Mouse (Mus musculus) kidney, adult 2 months (tissue): ENCODE results near the gene Dmgdh. TPM values are rescaled to one million over a fixed set of nuclear protein-coding genes. Genes with fewer than 3 reads are reported as not detected.

Source experiments
- DNase-seq: peaks from one replicate; pipeline ENCODE4 v3.0.0; 2021
- H3K27ac ChIP-seq: fragments of 200-500 bp; 2 replicates; pipeline ENCODE4 v1.5.1; 2012; ENCODE audit warnings: low read depth, low read length, control low read depth, inconsistent platforms; ENCODE audit not compliant: insufficient read depth
- H3K27me3 ChIP-seq: fragments of 200-500 bp; replicated peaks from 2 replicates; pipeline ENCODE4 v1.6.1; 2012; ENCODE audit warnings: mild to moderate bottlenecking, moderate library complexity, low read length, inconsistent platforms; ENCODE audit not compliant: control insufficient read depth, insufficient read depth
- H3K36me3 ChIP-seq: fragments of 200-500 bp; 2 replicates; pipeline ENCODE4 v1.6.1; 2012; ENCODE audit warnings: mild to moderate bottlenecking, moderate library complexity, low read length, inconsistent platforms; ENCODE audit not compliant: control insufficient read depth, insufficient read depth
- H3K4me1 ChIP-seq: fragments of 200-500 bp; 2 replicates; pipeline ENCODE4 v1.6.1; 2011; ENCODE audit warnings: low read length; ENCODE audit not compliant: control insufficient read depth, insufficient read depth
- H3K4me3 ChIP-seq: fragments of 200-500 bp; 2 replicates; pipeline ENCODE4 v1.5.1; 2011; ENCODE audit warnings: mild to moderate bottlenecking, low read depth, low read length, control low read depth; ENCODE audit not compliant: insufficient read depth
- CTCF ChIP-seq: fragments of 200-500 bp; conservative IDR thresholded peaks from 2 replicates; pipeline ENCODE4 v1.5.1; 2011; ENCODE audit warnings: low read depth, mild to moderate bottlenecking, control low read depth, low read length, moderate library complexity, mixed read lengths; ENCODE audit not compliant: insufficient read depth, insufficient read length
- POLR2A ChIP-seq: fragments of 200-500 bp; IDR thresholded peaks from one replicate; pipeline ENCODE4 v1.6.1; 2011; ENCODE audit warnings: low read depth, low read length, control low read depth
- WGBS: fragments of 180-500 bp; shearing (Covaris S2); methylation state at CpG from one replicate; pipeline ENCODE4 v1.1.7; 2018; 5-methylcytosine and 5-hydroxymethylcytosine counted together
- polyA plus RNA-seq: library from polyadenylated mRNA; depleted of rRNA; stranded (reverse); fragments of >200 nt; gene quantifications from 2 replicates; pipeline ENCODE4 v1.2.3, GENCODE M21; 2012

Dmgdh gene
- polyA plus RNA-seq, 1 experiment = 41.0 TPM

DNA sequence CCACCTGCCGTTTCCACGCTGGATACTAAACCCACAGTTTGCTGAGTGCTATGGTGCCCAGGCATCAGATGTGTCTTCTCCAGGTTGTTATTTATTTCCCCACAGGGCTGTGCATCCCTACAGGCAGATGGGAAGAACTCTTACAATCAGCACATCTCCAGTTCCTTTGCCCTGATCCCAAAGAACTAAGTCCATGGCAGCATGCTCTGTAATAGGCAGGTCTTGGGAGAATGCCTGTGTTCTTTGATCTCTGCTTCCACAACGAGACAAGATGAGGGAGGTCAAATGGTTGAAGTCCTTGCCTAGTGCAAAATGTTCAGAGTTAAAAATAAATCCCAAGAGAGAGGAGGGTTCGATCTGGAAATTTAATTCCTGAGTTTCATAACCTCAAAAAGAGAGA is 34.6 kb upstream of the Dmgdh start:
- peaks cover 10% of the 10 kb centered on the region; the same call in 1 of the 2 replicates for H3K4me1 ChIP-seq
- no peak overlapping the region for H3K4me3 ChIP-seq
- 49% methylated on average over 4 of the region's 4 CpGs for WGBS
- H3K27me3 ChIP-seq = no peaks in the 10 kb centered on the region
- peak overlapping the region; percentile 98 for H3K27ac ChIP-seq
- TF ChIP-seq POLR2A (no peak), CTCF (no peak)
- peak; percentile 92 for DNase-seq
- H3K36me3 ChIP-seq = no peaks in the 10 kb centered on the region

DNA sequence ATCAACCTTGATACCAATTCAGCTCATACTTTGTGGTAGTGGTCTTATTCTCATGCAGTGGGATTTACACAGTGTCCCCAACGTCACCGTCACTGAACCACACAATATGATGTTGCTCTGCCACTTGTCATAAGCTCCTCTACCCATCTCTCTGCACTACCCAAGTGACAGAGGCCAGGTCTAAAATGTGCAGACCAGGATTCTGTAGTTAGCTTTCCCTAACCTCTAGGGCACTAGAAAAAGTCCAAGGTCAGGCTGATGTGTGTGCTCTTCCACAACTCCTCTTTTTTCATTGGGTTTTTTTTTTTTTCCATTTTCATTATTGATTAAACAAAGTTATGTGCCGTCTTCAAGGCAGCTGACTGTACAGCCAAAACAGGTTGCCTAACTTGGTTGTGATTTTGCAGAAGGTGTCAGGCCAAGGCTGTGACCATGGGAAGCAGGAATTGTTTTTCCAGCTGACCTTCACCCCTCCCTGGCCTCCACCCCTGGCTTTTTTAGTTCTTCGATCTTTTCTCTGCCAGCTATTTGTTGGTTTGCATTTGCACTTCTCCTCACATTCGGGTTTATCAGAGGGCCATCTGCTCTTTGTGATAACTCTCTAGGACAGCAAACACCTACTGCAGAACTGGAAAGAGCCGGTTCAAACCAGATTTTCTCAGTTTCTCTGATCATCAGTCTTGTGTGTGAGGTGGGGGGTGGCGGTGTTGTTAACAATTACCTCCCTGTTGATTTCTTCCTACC is 25.7 kb upstream of the Dmgdh start:
- 60% methylated on average over 7 of the region's 7 CpGs for WGBS
- Histone ChIP-seq H3K36me3 (no peaks in the 10 kb centered on the region), H3K27me3 (no peaks in the 10 kb centered on the region), H3K4me1 (peaks cover 11% of the 10 kb centered on the region), H3K27ac (peak overlapping the region; percentile 79), H3K4me3 (no peak overlapping the region)
- peak; percentile 84 for DNase-seq
- TF ChIP-seq CTCF (no peak), POLR2A (no peak)

DNA sequence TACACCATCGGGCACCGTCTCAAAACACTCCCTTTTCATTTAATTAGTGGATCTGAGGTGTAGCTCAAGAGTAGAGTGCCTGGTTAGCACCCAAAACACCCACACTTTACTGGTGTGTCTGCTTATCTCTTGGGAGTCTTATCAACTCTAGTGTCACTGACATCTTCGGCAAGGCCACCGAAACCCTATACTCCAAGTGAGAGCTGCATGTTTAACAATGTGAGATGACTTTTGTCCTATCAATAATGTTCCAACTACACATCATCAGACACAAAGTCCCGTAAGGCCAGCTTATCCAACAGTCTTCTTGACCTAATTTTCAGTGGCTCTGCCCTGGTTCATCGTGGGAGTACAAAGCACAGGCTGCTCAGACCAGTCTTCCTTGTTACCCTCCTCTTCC is 20.9 kb upstream of the Dmgdh start:
- no peaks in the 10 kb centered on the region for H3K27me3 ChIP-seq
- TF ChIP-seq CTCF (no peak), POLR2A (no peak)
- H3K27ac ChIP-seq = no peak overlapping the region
- H3K4me3 ChIP-seq = no peak overlapping the region
- DNase-seq = no peak
- WGBS = 81% methylated on average over 6 of the region's 6 CpGs
- peaks cover 8% of the 10 kb centered on the region; the same call in 1 of the 2 replicates for H3K4me1 ChIP-seq
- H3K36me3 ChIP-seq = no peaks in the 10 kb centered on the region

DNA sequence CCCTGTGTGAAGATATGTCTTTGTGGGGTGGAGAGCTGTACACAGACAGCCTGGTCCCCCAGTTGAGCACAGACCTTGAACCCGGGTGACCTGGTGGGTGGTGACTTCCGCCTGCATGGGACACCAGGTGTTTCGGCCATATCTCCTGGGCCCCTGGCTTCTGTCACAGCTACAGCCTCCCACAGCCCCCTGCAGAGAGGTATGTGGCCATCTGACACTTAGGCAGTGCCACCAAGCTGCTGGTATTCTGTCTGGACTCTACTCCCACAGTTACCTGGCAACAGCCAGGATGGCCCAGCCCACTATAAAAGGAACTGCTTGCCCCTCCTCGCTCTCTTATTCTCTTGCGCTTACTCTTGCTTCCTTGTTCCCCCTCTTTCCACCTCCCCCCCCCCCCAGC is 16.3 kb upstream of the Dmgdh start:
- Histone ChIP-seq H3K27me3 (no peaks in the 10 kb centered on the region), H3K27ac (no peak overlapping the region), H3K4me3 (no peak overlapping the region), H3K36me3 (no peaks in the 10 kb centered on the region), H3K4me1 (no peaks in the 10 kb centered on the region; the same call in 1 of the 2 replicates)
- 70% methylated on average over 5 of the region's 5 CpGs for WGBS
- TF ChIP-seq CTCF (no peak), POLR2A (no peak)
- DNase-seq = no peak

DNA sequence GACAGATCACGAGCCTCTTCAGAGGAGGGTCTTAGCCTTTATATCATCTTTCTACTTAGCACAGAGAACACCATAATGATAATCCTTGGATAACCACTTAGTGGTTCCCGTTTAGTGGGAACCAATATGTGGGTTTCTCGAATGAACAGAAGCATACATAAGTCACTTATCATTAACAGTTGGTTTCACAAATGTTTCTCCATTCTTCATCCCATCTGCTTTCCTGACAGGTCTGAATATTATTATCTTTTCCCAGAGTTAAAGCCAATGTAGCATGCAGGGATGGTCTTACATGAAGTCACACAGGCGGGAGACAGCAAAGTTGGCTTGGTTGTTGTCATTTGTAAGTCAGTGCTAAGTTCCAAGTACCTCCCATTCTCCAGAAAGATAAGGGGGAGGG is 6.6 kb upstream of the Dmgdh start:
- Histone ChIP-seq H3K36me3 (no peaks in the 10 kb centered on the region), H3K27ac (no peak overlapping the region), H3K4me1 (peaks cover 5% of the 10 kb centered on the region; the same call in 1 of the 2 replicates), H3K4me3 (no peak overlapping the region), H3K27me3 (no peaks in the 10 kb centered on the region)
- WGBS = 82% methylated on average over 4 of the region's 4 CpGs
- TF ChIP-seq CTCF = no peak
- TF ChIP-seq POLR2A = no peak
- no peak for DNase-seq

DNA sequence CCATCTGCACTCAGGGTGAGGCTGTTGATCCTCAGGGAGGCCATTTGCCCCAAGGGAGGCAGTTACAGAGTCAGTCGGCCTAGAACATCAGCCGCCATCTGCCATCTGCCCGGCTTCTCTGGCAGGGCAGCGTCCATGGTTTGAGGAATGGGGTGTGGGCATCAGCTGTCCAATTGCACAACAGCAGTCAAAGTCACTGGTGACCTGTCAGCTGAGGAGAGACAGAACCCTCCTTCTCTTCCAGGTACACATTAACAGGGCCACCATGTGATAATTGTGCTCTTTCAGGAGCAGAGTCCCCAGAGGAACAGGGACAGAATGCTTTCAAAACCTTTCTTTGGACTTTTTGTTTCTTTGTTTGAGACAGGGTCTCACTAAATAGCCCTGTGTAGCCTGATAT is 1.9 kb upstream of the Dmgdh start:
- no peaks in the 10 kb centered on the region for H3K36me3 ChIP-seq
- WGBS = 67% methylated on average over 4 of the region's 4 CpGs
- H3K4me1 ChIP-seq = peaks cover 5% of the 10 kb centered on the region; the same call in 1 of the 2 replicates
- H3K27me3 ChIP-seq = no peaks in the 10 kb centered on the region
- peak; percentile 12 for TF ChIP-seq POLR2A
- TF ChIP-seq CTCF = no peak
- H3K4me3 ChIP-seq = no peak overlapping the region
- peak; percentile 87 for DNase-seq
- peak overlapping the region; percentile 82 for H3K27ac ChIP-seq

DNA sequence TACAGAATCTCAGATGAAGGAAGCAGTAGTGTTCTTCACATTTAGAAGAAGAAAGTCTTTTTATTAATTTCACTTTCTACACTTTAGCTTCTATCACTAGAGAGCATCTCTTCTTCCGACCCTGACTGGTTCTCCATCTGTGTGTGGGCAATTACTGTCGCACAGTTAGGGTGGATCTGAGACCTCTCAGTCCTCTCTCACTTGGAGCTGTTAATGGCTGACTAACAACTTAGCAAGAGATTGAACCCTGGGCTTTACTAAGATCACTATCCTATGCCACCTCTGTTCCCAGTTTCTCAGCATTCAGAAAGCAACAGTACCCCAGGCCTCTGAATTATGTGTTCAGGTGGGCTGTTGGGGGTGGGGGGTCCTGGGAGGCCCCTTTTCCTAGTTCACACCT is 937 bp upstream of the Dmgdh start:
- peak overlapping the region; percentile 36 for H3K4me3 ChIP-seq
- no peaks in the 10 kb centered on the region for H3K36me3 ChIP-seq
- H3K4me1 ChIP-seq = peaks cover 5% of the 10 kb centered on the region; the same call in 1 of the 2 replicates
- DNase-seq = peak; percentile 58
- peak overlapping the region; percentile 14; the same call in 1 of the 2 replicates for H3K27ac ChIP-seq
- 45% methylated on average over 2 of the region's 2 CpGs for WGBS
- TF ChIP-seq POLR2A (no peak), CTCF (no peak)
- H3K27me3 ChIP-seq = no peaks in the 10 kb centered on the region
